Mouse (Mus musculus): ENCODE results near the gene Unc13d. TPM values are rescaled to one million over a fixed set of nuclear protein-coding genes. Genes with fewer than 3 reads are reported as not detected.
"Not testable (repeated sequence)": the region's sequence is repeated elsewhere in the genome, so short reads cannot be mapped to it uniquely, and the experiment has no call there.

The Unc13d gene
- polyA plus RNA-seq, 1 experiment, result 56.4 TPM

GRCm38 (mm10) chr11:116020519-116020922 is 57.2 kb downstream of the Unc13d start:
- DNase-seq, result no peak
- 16% methylated on average over 1 of the region's 1 CpGs for WGBS

GRCm38 (mm10) chr11:116019976-116020411 is 57.8 kb downstream of the Unc13d start:
- Histone ChIP-seq H3K4me1 (ENCODE audit: control insufficient read depth, insufficient read depth, low read length) (no peaks in the 10 kb centered on the region), H3K4me3 (replicated peaks; ENCODE audit: extremely low read depth, low read depth, low read length) (no peak overlapping the region)
- WGBS, result 60% methylated on average over 2 of the region's 2 CpGs
- DNase-seq, result no peak
- TF ChIP-seq POLR2A (IDR thresholded peaks at IDR 0.05; ENCODE audit: borderline replicate concordance, extremely low read depth, low read depth, low read length), result no peak
- no peak for TF ChIP-seq CTCF (IDR thresholded peaks at IDR 0.05; ENCODE audit: insufficient read depth, low read length)

More at GRCm38 (mm10) chr11:116020519-116020922, 57.2 kb downstream of the Unc13d start:
- no peak for TF ChIP-seq POLR2A (IDR thresholded peaks at IDR 0.05; ENCODE audit: borderline replicate concordance, extremely low read depth, low read depth, low read length)
- TF ChIP-seq CTCF (IDR thresholded peaks at IDR 0.05; ENCODE audit: insufficient read depth, low read length), result no peak
- Histone ChIP-seq H3K4me3 (replicated peaks; ENCODE audit: extremely low read depth, low read depth, low read length) (no peak overlapping the region), H3K4me1 (ENCODE audit: control insufficient read depth, insufficient read depth, low read length) (no peaks in the 10 kb centered on the region)

GRCm38 (mm10) chr11:116019360-116019791 is 58.4 kb downstream of the Unc13d start:
- Histone ChIP-seq H3K4me3 (replicated peaks; ENCODE audit: extremely low read depth, low read depth, low read length) (no peak overlapping the region), H3K4me1 (ENCODE audit: control insufficient read depth, insufficient read depth, low read length) (no peaks in the 10 kb centered on the region)
- TF ChIP-seq POLR2A (IDR thresholded peaks at IDR 0.05; ENCODE audit: borderline replicate concordance, extremely low read depth, low read depth, low read length) (no peak), CTCF (IDR thresholded peaks at IDR 0.05; ENCODE audit: insufficient read depth, low read length) (no peak)
- 60% methylated on average over 1 of the region's 1 CpGs for WGBS
- DNase-seq, result no peak

- DNase-seq; H3K4me1 ChIP-seq (ENCODE audit: control insufficient read depth, insufficient read depth, low read length); H3K4me3 ChIP-seq (replicated peaks; ENCODE audit: extremely low read depth, low read depth, low read length): not testable (repeated sequence)
- 87% methylated on average over 4 of the region's 4 CpGs for WGBS
These were observed 58.9 kb downstream of the Unc13d start for GRCm38 (mm10) chr11:116018867-116019266.

- TF ChIP-seq CTCF (IDR thresholded peaks at IDR 0.05; ENCODE audit: insufficient read depth, low read length) (peak; percentile 79), POLR2A (IDR thresholded peaks at IDR 0.05; ENCODE audit: borderline replicate concordance, extremely low read depth, low read depth, low read length) (no peak)
- WGBS, result 34% methylated on average over 6 of the region's 6 CpGs
- peak; percentile 38 for DNase-seq
- no peak overlapping the region for H3K4me3 ChIP-seq (replicated peaks; ENCODE audit: extremely low read depth, low read depth, low read length)
- H3K4me1 ChIP-seq (ENCODE audit: control insufficient read depth, insufficient read depth, low read length), result no peaks in the 10 kb centered on the region
These were observed 59.7 kb downstream of the Unc13d start for GRCm38 (mm10) chr11:116018106-116018505.

- Histone ChIP-seq H3K4me3 (replicated peaks; ENCODE audit: extremely low read depth, low read depth, low read length) (no peak overlapping the region), H3K4me1 (ENCODE audit: control insufficient read depth, insufficient read depth, low read length) (peaks cover 5% of the 10 kb centered on the region; the same call in 1 of the 2 replicates)
- WGBS, result 58% methylated on average over 8 of the region's 8 CpGs
- TF ChIP-seq POLR2A (IDR thresholded peaks at IDR 0.05; ENCODE audit: borderline replicate concordance, extremely low read depth, low read depth, low read length) (no peak; the same call in 1 of the 2 replicates), CTCF (IDR thresholded peaks at IDR 0.05; ENCODE audit: insufficient read depth, low read length) (no peak)
- DNase-seq, result peak; percentile 39
These were observed 62.9 kb downstream of the Unc13d start for GRCm38 (mm10) chr11:116014821-116015220.

- peak within 1 kb of the TSS; percentile 81 for H3K4me3 ChIP-seq (replicated peaks; ENCODE audit: extremely low read depth, low read depth, low read length)
- TF ChIP-seq CTCF (IDR thresholded peaks at IDR 0.05; ENCODE audit: insufficient read depth, low read length) (no peak), POLR2A (IDR thresholded peaks at IDR 0.05; ENCODE audit: borderline replicate concordance, extremely low read depth, low read depth, low read length) (peak; percentile 29; the same call in 1 of the 2 replicates)
- DNase-seq, result peak; percentile 86
- H3K4me1 ChIP-seq (ENCODE audit: control insufficient read depth, insufficient read depth, low read length), result peaks cover 5% of the 10 kb centered on the region; the same call in 1 of the 2 replicates
- under 1% methylated on average over 55 of the region's 55 CpGs for WGBS
These were observed 65.4 kb downstream of the Unc13d start, which contains the start of gene Galk1 for GRCm38 (mm10) chr11:116012262-116012947. Galk1 (minus strand) TSS chr11:116012719.

Other genes with a start within 250 kb of the Unc13d start
- gene Myo15b, start 219.6 kb downstream of the Unc13d start, polyA plus RNA-seq (2012; rRNA removed), result 5.4 and 7.9 TPM in 2 replicates
- gene Smim5, start 178.0 kb downstream of the Unc13d start, polyA plus RNA-seq (2012; rRNA removed), result 10.3 and 10.8 TPM in 2 replicates
- gene Smim6, start 165.9 kb downstream of the Unc13d start, polyA plus RNA-seq (2012; rRNA removed), result 8.5 and 9.1 TPM in 2 replicates
- 18.8 and 23.0 TPM in 2 replicates for gene Sap30bp, start 144.7 kb downstream of the Unc13d start, polyA plus RNA-seq (2012; rRNA removed)
- 14.5 and 18.0 TPM in 2 replicates for gene Recql5, start 144.5 kb downstream of the Unc13d start, polyA plus RNA-seq (2012; rRNA removed)
- 11.0 and 14.7 TPM in 2 replicates for gene Itgb4, start 103.3 kb downstream of the Unc13d start, polyA plus RNA-seq (2012; rRNA removed)
- 49.5 and 57.1 TPM in 2 replicates for gene Galk1, start 65.2 kb downstream of the Unc13d start, polyA plus RNA-seq (2012; rRNA removed)
- gene H3f3b, start 50.0 kb downstream of the Unc13d start, polyA plus RNA-seq (2012; rRNA removed), result 223 and 243 TPM in 2 replicates
- gene Unk, start 47.6 kb downstream of the Unc13d start, polyA plus RNA-seq (2012; rRNA removed), result 48.6 and 54.0 TPM in 2 replicates
- 257 and 267 TPM in 2 replicates for gene Wbp2, start 9.0 kb upstream of the Unc13d start, polyA plus RNA-seq (2012; rRNA removed)
- gene Trim47, start 49.2 kb upstream of the Unc13d start, polyA plus RNA-seq (2012; rRNA removed), result 44.6 and 55.5 TPM in 2 replicates
- gene Trim65, start 53.2 kb upstream of the Unc13d start, polyA plus RNA-seq (2012; rRNA removed), result 17.3 and 21.4 TPM in 2 replicates
- 32.9 and 41.3 TPM in 2 replicates for gene Mrpl38, start 60.9 kb upstream of the Unc13d start, polyA plus RNA-seq (2012; rRNA removed)
- 26.5 and 35.5 TPM in 2 replicates for gene Fbf1, start 90.2 kb upstream of the Unc13d start, polyA plus RNA-seq (2012; rRNA removed)
- gene Ten1, start 120.9 kb upstream of the Unc13d start, polyA plus RNA-seq (2012; rRNA removed), result 26.9 and 29.3 TPM in 2 replicates
- 45.6 and 67.9 TPM in 2 replicates for gene Acox1, start 121.1 kb upstream of the Unc13d start, polyA plus RNA-seq (2012; rRNA removed)
- 3.6 and 16.8 TPM in 2 replicates for gene Evpl, start 160.1 kb upstream of the Unc13d start, polyA plus RNA-seq (2012; rRNA removed)
- gene Srp68, start 196.3 kb upstream of the Unc13d start, polyA plus RNA-seq (2012; rRNA removed), result 29.7 and 42.9 TPM in 2 replicates
- 0.10 and 0.18 TPM in 2 replicates for gene Galr2, start 203.0 kb upstream of the Unc13d start, polyA plus RNA-seq (2012; rRNA removed)
- 29.9 and 33.2 TPM in 2 replicates for gene Exoc7, start 229.3 kb upstream of the Unc13d start, polyA plus RNA-seq (2012; rRNA removed)

Measured in lung, adult 2 months (tissue).